Mouse (Mus musculus) cerebellum, adult 8-10 months (tissue): ENCODE data around the gene Olfr310.

Experiments used
- DNase-seq: peaks from one replicate; pipeline ENCODE4 v3.0.0; 2022

Olfr310 gene

GRCm38 (mm10) chr7:86277072-86277471 is at the start of gene Olfr310:
Olfr310 (minus strand) TSS chr7:86277172.
- no peak for DNase-seq

- DNase-seq, result no peak
Measured at GRCm38 (mm10) chr7:86325530-86325929, 48.6 kb upstream of the Olfr310 start, which contains the start of gene Olfr308. Olfr308 (minus strand) TSS chr7:86325630.

GRCm38 (mm10) chr7:86321323-86321722 is 44.4 kb upstream of the Olfr310 start:
- DNase-seq, result no peak

GRCm38 (mm10) chr7:86313608-86314007 is 36.6 kb upstream of the Olfr310 start, which contains the start of gene Olfr309:
Olfr309 (minus strand) TSS chr7:86313708.
- DNase-seq, result no peak

- DNase-seq, result no peak
Measured at GRCm38 (mm10) chr7:86246208-86246607, 30.8 kb downstream of the Olfr310 start, which contains the start of gene Vmn2r76. Vmn2r76 (minus strand) TSS chr7:86246308.
